Mouse (Mus musculus): ENCODE data around the gene Pakap.

GRCm38 (mm10) chr4:57906708-57907107 is 338.7 kb downstream of the Pakap start:
- TF ChIP-seq CTCF (IDR thresholded peaks at IDR 0.05; ENCODE audit: borderline replicate concordance, insufficient read depth, low read length) (no peak), POLR2A (IDR thresholded peaks at IDR 0.05; ENCODE audit: low read depth, low read length) (no peak)
